Mouse (Mus musculus) limb, embryonic 14.5 days (tissue): ENCODE data around the gene Eefsec. TPM values are rescaled to one million over a fixed set of nuclear protein-coding genes. Genes with fewer than 3 reads are reported as not detected.

Source experiments
- ATAC-seq: fragments of 200-750 bp; cut with Nextera tagmentation; 2 replicates; pipeline ENCODE4 v1.8.0; 2017; ENCODE audit warnings: low read depth, moderate number of reproducible peaks, moderate TSS enrichment; ENCODE audit not compliant: low FRiP score
- DNase-seq: peaks from one replicate; pipeline ENCODE4 v3.0.0-alpha.2; 2015; ENCODE audit warnings: low spot score
- H3K27ac ChIP-seq: fragments of 300-500 bp; sonication (generic); replicated peaks from 2 replicates; pipeline ENCODE4 v1.5.1; 2014; ENCODE audit warnings: low read depth, mild to moderate bottlenecking, low read length, moderate library complexity, mixed read lengths
- H3K27me3 ChIP-seq: fragments of 300-500 bp; sonication (generic); 2 replicates; pipeline ENCODE4 v1.6.1; 2014; ENCODE audit warnings: low read length, mixed read lengths; ENCODE audit not compliant: control insufficient read depth, insufficient read depth
- H3K36me3 ChIP-seq: fragments of 300-500 bp; sonication (generic); 2 replicates; pipeline ENCODE4 v1.6.1; 2014; ENCODE audit warnings: mild to moderate bottlenecking, low read length, moderate library complexity, mixed read lengths; ENCODE audit not compliant: control insufficient read depth, insufficient read depth
- H3K4me1 ChIP-seq: fragments of 300-500 bp; sonication (generic); 2 replicates; pipeline ENCODE4 v1.6.1; 2014; ENCODE audit warnings: antibody characterized with exemption, low read length, mixed read lengths; ENCODE audit not compliant: control insufficient read depth, insufficient read depth
- H3K4me2 ChIP-seq: fragments of 300-500 bp; sonication (generic); replicated peaks from 2 replicates; pipeline ENCODE4 v1.6.1; 2014; ENCODE audit warnings: low read depth, mild to moderate bottlenecking, low read length, moderate library complexity; ENCODE audit not compliant: severe bottlenecking
- H3K4me3 ChIP-seq: fragments of 300-500 bp; sonication (generic); replicated peaks from 2 replicates; pipeline ENCODE4 v1.5.1; 2014; ENCODE audit warnings: low read length
- H3K9ac ChIP-seq: fragments of 300-500 bp; sonication (generic); 2 replicates; pipeline ENCODE4 v1.6.1; 2014; ENCODE audit warnings: mild to moderate bottlenecking, low read depth, low read length, moderate library complexity; ENCODE audit not compliant: severe bottlenecking
- H3K9me3 ChIP-seq: fragments of 300-500 bp; sonication (generic); 2 replicates; pipeline ENCODE4 v1.6.1; 2016; ENCODE audit warnings: low read length; ENCODE audit not compliant: control insufficient read depth
- POLR2A ChIP-seq: fragments of 200-500 bp; IDR thresholded peaks from 2 replicates; pipeline ENCODE4 v1.8.0; 2012; ENCODE audit warnings: inconsistent platforms, mild to moderate bottlenecking, moderate library complexity, borderline replicate concordance; ENCODE audit not compliant: insufficient read depth, insufficient read length; ENCODE audit errors: extremely low read depth
- WGBS: fragments of 180-500 bp; shearing (Covaris S2); extraction: QIAGEN DNeasy Blood & Tissue Kit; methylation state at CpG from one replicate; pipeline ENCODE4 v1.1.7; 2014; 5-methylcytosine and 5-hydroxymethylcytosine counted together
- polyA plus RNA-seq, 2 experiments: library from polyadenylated mRNA; depleted of rRNA in 1 of 2; stranded (reverse) in 1 of 2; unstranded in 1 of 2; fragments of >200 nt; fragmentation: Nextera tagmentation in 1 of 2; extraction: Ambion mirVana in 1 of 2; gene quantifications; 2 replicates each; pipeline versions ENCODE4 v1.2.1 to v1.2.3; 2012 to 2014

Eefsec gene
- polyA plus RNA-seq, 2 experiments = 23.0 to 38.2 TPM

GRCm38 (mm10) chr6:88207403-88208033 lies 238.8 kb downstream of the Eefsec start:
- no peak for ATAC-seq
- no peak overlapping the region for H3K9ac ChIP-seq
- H3K27me3 ChIP-seq = peaks cover 41% of the 10 kb centered on the region
- H3K36me3 ChIP-seq = no peaks in the 10 kb centered on the region
- no peak overlapping the region for H3K4me2 ChIP-seq
- 81% methylated on average over 10 of the region's 10 CpGs for WGBS
- DNase-seq = no peak
- H3K9me3 ChIP-seq = no peaks in the 10 kb centered on the region
- H3K27ac ChIP-seq = no peak overlapping the region
- H3K4me1 ChIP-seq = no peaks in the 10 kb centered on the region
- H3K4me3 ChIP-seq = no peak overlapping the region
- TF ChIP-seq POLR2A = no peak

Other genes with a start within 250 kb of the Eefsec start
- not detected in 2 replicates for gene Dnajb8, start 224.3 kb downstream of the Eefsec start, polyA plus RNA-seq (2012; rRNA removed)
- gene Dnajb8, start 224.3 kb downstream of the Eefsec start, polyA plus RNA-seq (2014; fragmentation: Nextera tagmentation; extraction: Ambion mirVana) = not detected in 2 replicates
- gene Ruvbl1, start 18.9 kb upstream of the Eefsec start, polyA plus RNA-seq (2012; rRNA removed) = 67.4 and 79.9 TPM in 2 replicates
- gene Ruvbl1, start 18.9 kb upstream of the Eefsec start, polyA plus RNA-seq (2014; fragmentation: Nextera tagmentation; extraction: Ambion mirVana) = 120 and 130 TPM in 2 replicates
- gene Sec61a1, start 72.4 kb upstream of the Eefsec start, polyA plus RNA-seq (2012; rRNA removed) = 254 and 348 TPM in 2 replicates
- 270 and 273 TPM in 2 replicates for gene Sec61a1, start 72.4 kb upstream of the Eefsec start, polyA plus RNA-seq (2014; fragmentation: Nextera tagmentation; extraction: Ambion mirVana)
- gene Kbtbd12, start 191.4 kb upstream of the Eefsec start, polyA plus RNA-seq (2012; rRNA removed) = 0.50 and 0.78 TPM in 2 replicates
- gene Kbtbd12, start 191.4 kb upstream of the Eefsec start, polyA plus RNA-seq (2014; fragmentation: Nextera tagmentation; extraction: Ambion mirVana) = 0.95 and 1.3 TPM in 2 replicates